Mouse (Mus musculus) liver, adult 2 months (tissue): ENCODE results near the gene Epop.

Experiments
- CTCF ChIP-seq: fragments of 200-500 bp; IDR thresholded peaks from 2 replicates; pipeline ENCODE4 v1.5.1; 2011; ENCODE audit warnings: low read depth, low read length, control low read depth
- POLR2A ChIP-seq: fragments of 200-500 bp; IDR thresholded peaks from 2 replicates; pipeline ENCODE4 v1.6.1; 2011; ENCODE audit warnings: low read length, control low read depth; ENCODE audit not compliant: insufficient read depth; ENCODE audit errors: extremely low read depth

GRCm38 (mm10) chr11:97584476-97584875, 45.0 kb downstream of the Epop start:
- no peak for TF ChIP-seq CTCF
- no peak for TF ChIP-seq POLR2A
